Mouse (Mus musculus): ENCODE results near the gene Gimap5. TPM values are rescaled to one million over a fixed set of nuclear protein-coding genes. Genes with fewer than 3 reads are reported as not detected.

The Gimap5 gene
- total and polyA plus RNA-seq, 3 experiments: 0.05 TPM; not detected in 2

DNA sequence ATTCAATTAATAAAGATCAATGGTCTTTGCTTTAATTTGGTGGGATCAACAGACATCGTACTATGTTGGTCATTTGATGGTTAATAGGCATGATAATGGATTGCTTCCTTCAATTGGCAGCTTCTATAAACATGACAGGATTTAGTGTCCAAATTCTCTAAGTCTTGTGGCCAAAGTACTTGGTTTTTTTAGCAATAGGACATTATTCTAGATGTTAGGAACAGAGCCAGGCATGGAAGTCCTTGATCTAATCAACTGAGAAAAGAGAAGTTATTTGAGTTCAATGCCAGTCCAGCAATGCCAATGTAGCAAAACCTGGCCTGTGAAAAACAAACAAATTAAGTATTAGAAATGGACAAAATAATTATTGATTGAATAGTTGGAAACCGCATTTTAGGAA, 39.6 kb downstream of the Gimap5 start:
- Histone ChIP-seq H3K4me3 (ENCODE audit: low read depth, low read length) (no peak overlapping the region), H3K9me3 (replicated peaks) (no peaks in the 10 kb centered on the region), H3K27me3 (ENCODE audit: insufficient read depth, low read length) (no peaks in the 10 kb centered on the region), H3K4me1 (ENCODE audit: insufficient read depth, low read depth, low read length) (no peaks in the 10 kb centered on the region), H3K36me3 (replicated peaks) (no peaks in the 10 kb centered on the region)
- ATAC-seq (ENCODE audit: extremely low read depth, insufficient number of reproducible peaks, low FRiP score, poor library complexity, severe bottlenecking) (no peak), DNase-seq (ENCODE audit: low spot score) (no peak)
- TF ChIP-seq TAL1 (conservative IDR thresholded peaks at IDR 0.05; ENCODE audit: low read depth, low read length) (no peak), POLR2AphosphoS5 (IDR thresholded peaks at IDR 0.05; ENCODE audit: insufficient replicate concordance, low read depth, low read length) (no peak), GATA2 (IDR thresholded peaks at IDR 0.05; ENCODE audit: borderline replicate concordance, low read depth, low read length) (no peak), GATA1 (IDR thresholded peaks at IDR 0.05; ENCODE audit: borderline replicate concordance, low read length) (no peak), CTCF (IDR thresholded peaks at IDR 0.05; ENCODE audit: low read depth, low read length) (no peak)

DNA sequence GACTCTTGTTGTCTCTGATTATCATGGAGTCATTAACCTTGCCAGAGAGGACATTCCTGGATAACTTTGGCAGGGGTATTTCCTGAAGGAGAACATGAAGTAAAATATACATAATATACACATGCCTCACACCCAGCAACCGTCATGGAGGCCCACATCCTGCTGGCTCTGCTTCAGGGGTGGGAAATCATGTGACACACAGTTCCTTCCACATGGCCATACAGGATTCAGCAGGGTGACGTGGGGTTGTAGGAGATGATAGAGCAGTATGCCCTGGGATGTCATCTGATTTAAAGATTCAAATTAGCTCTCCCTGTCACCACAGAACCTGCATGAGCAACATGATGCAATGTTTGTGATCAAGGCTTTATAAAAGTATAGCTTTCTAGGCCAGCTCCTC, 41.9 kb downstream of the Gimap5 start:
- DNase-seq (ENCODE audit: low spot score) (no peak), ATAC-seq (ENCODE audit: extremely low read depth, insufficient number of reproducible peaks, low FRiP score, poor library complexity, severe bottlenecking) (no peak)
- no peaks in the 10 kb centered on the region for H3K36me3 ChIP-seq (replicated peaks)
- H3K27me3 ChIP-seq (ENCODE audit: insufficient read depth, low read length): no peaks in the 10 kb centered on the region
- H3K9me3 ChIP-seq (replicated peaks): no peaks in the 10 kb centered on the region
- peaks cover 2% of the 10 kb centered on the region for H3K4me1 ChIP-seq (ENCODE audit: insufficient read depth, low read depth, low read length)
- H3K4me3 ChIP-seq (ENCODE audit: low read depth, low read length): no peak overlapping the region
- TF ChIP-seq CTCF (IDR thresholded peaks at IDR 0.05; ENCODE audit: low read depth, low read length) (no peak), TAL1 (conservative IDR thresholded peaks at IDR 0.05; ENCODE audit: low read depth, low read length) (no peak), POLR2AphosphoS5 (IDR thresholded peaks at IDR 0.05; ENCODE audit: insufficient replicate concordance, low read depth, low read length) (no peak), GATA1 (IDR thresholded peaks at IDR 0.05; ENCODE audit: borderline replicate concordance, low read length) (no peak), GATA2 (IDR thresholded peaks at IDR 0.05; ENCODE audit: borderline replicate concordance, low read depth, low read length) (no peak)

DNA sequence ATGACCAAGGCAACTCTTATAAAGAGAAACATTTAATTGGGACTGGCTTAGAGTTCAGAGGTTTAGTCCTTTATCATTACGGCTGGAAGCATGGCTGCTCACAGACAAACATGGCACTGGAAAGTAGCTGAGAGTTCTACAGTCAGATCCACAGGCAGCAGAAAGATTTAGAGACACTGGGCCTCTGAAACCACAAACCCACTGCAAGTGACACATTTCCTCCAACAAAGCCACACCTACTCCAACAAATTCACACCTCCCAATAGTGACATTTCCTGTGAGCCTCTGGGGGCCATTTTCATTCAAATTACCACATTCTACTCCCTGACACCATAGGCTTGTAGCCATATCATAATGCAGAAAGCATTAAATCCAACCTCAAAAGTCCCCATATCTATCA, 55.9 kb downstream of the Gimap5 start:
- H3K4me1 ChIP-seq (ENCODE audit: insufficient read depth, low read depth, low read length): no peaks in the 10 kb centered on the region
- no peak for ATAC-seq (ENCODE audit: extremely low read depth, insufficient number of reproducible peaks, low FRiP score, poor library complexity, severe bottlenecking)
- 0 out of 2 replicates have a peak, but pooled peaks cover 4% of the 10 kb centered on the region for H3K9me3 ChIP-seq (replicated peaks)
- DNase-seq (ENCODE audit: low spot score): no peak
- no peak overlapping the region for H3K4me3 ChIP-seq (ENCODE audit: low read depth, low read length)
- H3K27me3 ChIP-seq (ENCODE audit: insufficient read depth, low read length): no peaks in the 10 kb centered on the region
- no peaks in the 10 kb centered on the region for H3K36me3 ChIP-seq (replicated peaks)
- TF ChIP-seq GATA2 (IDR thresholded peaks at IDR 0.05; ENCODE audit: borderline replicate concordance, low read depth, low read length) (no peak), TAL1 (conservative IDR thresholded peaks at IDR 0.05; ENCODE audit: low read depth, low read length) (no peak), CTCF (IDR thresholded peaks at IDR 0.05; ENCODE audit: low read depth, low read length) (no peak), GATA1 (IDR thresholded peaks at IDR 0.05; ENCODE audit: borderline replicate concordance, low read length) (no peak), POLR2AphosphoS5 (IDR thresholded peaks at IDR 0.05; ENCODE audit: insufficient replicate concordance, low read depth, low read length) (no peak)

DNA sequence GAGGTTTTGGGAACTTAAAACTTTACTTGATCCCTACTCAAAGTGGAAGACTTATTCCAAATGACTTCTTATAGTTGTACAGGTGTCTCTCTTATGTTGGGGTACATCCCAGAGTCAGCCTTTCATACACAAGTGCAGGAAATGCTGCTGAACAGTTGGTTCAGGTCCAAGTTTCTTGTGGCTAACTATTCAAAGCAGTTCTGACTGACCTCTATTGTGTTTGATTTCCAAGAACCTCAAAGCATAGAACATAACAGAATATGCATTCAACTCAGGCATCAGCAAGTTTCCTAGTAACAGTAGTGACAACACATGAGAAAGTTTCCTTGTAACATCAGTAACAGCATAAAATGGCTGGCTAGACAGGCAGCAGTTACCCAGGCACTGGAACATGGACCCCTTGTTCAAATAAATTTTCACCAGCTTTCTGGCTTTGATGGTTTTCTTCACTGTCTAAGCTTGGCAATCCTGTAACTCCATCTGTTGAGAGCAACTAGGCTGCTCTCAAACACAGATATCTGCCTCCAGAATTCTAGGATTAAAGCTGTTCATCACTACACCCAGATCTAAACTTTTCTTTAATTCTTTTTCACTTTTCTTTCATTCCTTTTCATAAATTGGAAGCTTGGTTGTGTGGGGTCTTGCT, 57.5 kb downstream of the Gimap5 start:
- DNase-seq (ENCODE audit: low spot score) (no peak), ATAC-seq (ENCODE audit: extremely low read depth, insufficient number of reproducible peaks, low FRiP score, poor library complexity, severe bottlenecking) (no peak)
- H3K27me3 ChIP-seq (ENCODE audit: insufficient read depth, low read length): no peaks in the 10 kb centered on the region
- no peak overlapping the region for H3K4me3 ChIP-seq (ENCODE audit: low read depth, low read length)
- TF ChIP-seq TAL1 (conservative IDR thresholded peaks at IDR 0.05; ENCODE audit: low read depth, low read length) (no peak), POLR2AphosphoS5 (IDR thresholded peaks at IDR 0.05; ENCODE audit: insufficient replicate concordance, low read depth, low read length) (no peak), GATA1 (IDR thresholded peaks at IDR 0.05; ENCODE audit: borderline replicate concordance, low read length) (no peak), GATA2 (IDR thresholded peaks at IDR 0.05; ENCODE audit: borderline replicate concordance, low read depth, low read length) (no peak), CTCF (IDR thresholded peaks at IDR 0.05; ENCODE audit: low read depth, low read length) (no peak)
- no peaks in the 10 kb centered on the region for H3K4me1 ChIP-seq (ENCODE audit: insufficient read depth, low read depth, low read length)
- 0 out of 2 replicates have a peak, but pooled peaks cover 4% of the 10 kb centered on the region for H3K9me3 ChIP-seq (replicated peaks)
- H3K36me3 ChIP-seq (replicated peaks): no peaks in the 10 kb centered on the region

Other genes with a start within 250 kb of the Gimap5 start
Only the 20 nearest of the 22 such genes appear.
- not detected in 2 replicates for gene Atp6v0e2, start 208.6 kb upstream of the Gimap5 start, total RNA-seq (2014; fragmentation: Nextera tagmentation)
- 0.06 and 0.55 TPM in 2 replicates for gene Atp6v0e2, start 208.6 kb upstream of the Gimap5 start, total RNA-seq (2017)
- gene Atp6v0e2, start 208.6 kb upstream of the Gimap5 start, polyA plus RNA-seq (2012): not detected in 2 replicates
- not detected in 2 replicates for gene Lrrc61, start 191.4 kb upstream of the Gimap5 start, total RNA-seq (2014; fragmentation: Nextera tagmentation)
- gene Lrrc61, start 191.4 kb upstream of the Gimap5 start, total RNA-seq (2017): 0.05 and 0.06 TPM in 2 replicates
- not detected in 2 replicates for gene Lrrc61, start 191.4 kb upstream of the Gimap5 start, polyA plus RNA-seq (2012)
- gene Rarres2, start 173.4 kb upstream of the Gimap5 start, total RNA-seq (2014; fragmentation: Nextera tagmentation): not detected in 2 replicates
- gene Rarres2, start 173.4 kb upstream of the Gimap5 start, total RNA-seq (2017): 0.06 and 0.11 TPM in 2 replicates
- not detected in 2 replicates for gene Rarres2, start 173.4 kb upstream of the Gimap5 start, polyA plus RNA-seq (2012)
- gene Gm45021, start 156.6 kb upstream of the Gimap5 start, total RNA-seq (2014; fragmentation: Nextera tagmentation): not detected in 2 replicates
- not detected in 2 replicates for gene Gm45021, start 156.6 kb upstream of the Gimap5 start, total RNA-seq (2017)
- not detected in 2 replicates for gene Gm45021, start 156.6 kb upstream of the Gimap5 start, polyA plus RNA-seq (2012)
- not detected in 2 replicates for gene Repin1, start 152.3 kb upstream of the Gimap5 start, total RNA-seq (2014; fragmentation: Nextera tagmentation)
- gene Repin1, start 152.3 kb upstream of the Gimap5 start, total RNA-seq (2017): 0.27 TPM in 1 of 2 replicates, not detected in the other
- gene Repin1, start 152.3 kb upstream of the Gimap5 start, polyA plus RNA-seq (2012): not detected in 2 replicates
- not detected in 2 replicates for gene Gm44965, start 152.3 kb upstream of the Gimap5 start, total RNA-seq (2014; fragmentation: Nextera tagmentation)
- not detected in 2 replicates for gene Gm44965, start 152.3 kb upstream of the Gimap5 start, total RNA-seq (2017)
- not detected in 2 replicates for gene Gm44965, start 152.3 kb upstream of the Gimap5 start, polyA plus RNA-seq (2012)
- not detected in 2 replicates for gene Zfp775, start 144.1 kb upstream of the Gimap5 start, total RNA-seq (2014; fragmentation: Nextera tagmentation)
- gene Zfp775, start 144.1 kb upstream of the Gimap5 start, total RNA-seq (2017): 0.06 and 0.11 TPM in 2 replicates
- gene Zfp775, start 144.1 kb upstream of the Gimap5 start, polyA plus RNA-seq (2012): not detected in 2 replicates
- gene AI854703, start 119.4 kb upstream of the Gimap5 start, total RNA-seq (2014; fragmentation: Nextera tagmentation): not detected in 2 replicates
- 0.11 TPM in 1 of 2 replicates, not detected in the other for gene AI854703, start 119.4 kb upstream of the Gimap5 start, total RNA-seq (2017)
- not detected in 2 replicates for gene AI854703, start 119.4 kb upstream of the Gimap5 start, polyA plus RNA-seq (2012)
- not detected in 2 replicates for gene Gimap8, start 99.0 kb upstream of the Gimap5 start, total RNA-seq (2014; fragmentation: Nextera tagmentation)
- 0.05 TPM in 1 of 2 replicates, not detected in the other for gene Gimap8, start 99.0 kb upstream of the Gimap5 start, total RNA-seq (2017)
- not detected in 2 replicates for gene Gimap8, start 99.0 kb upstream of the Gimap5 start, polyA plus RNA-seq (2012)
- 9.0 and 9.9 TPM in 2 replicates for gene Gimap9, start 70.1 kb upstream of the Gimap5 start, total RNA-seq (2014; fragmentation: Nextera tagmentation)
- gene Gimap9, start 70.1 kb upstream of the Gimap5 start, total RNA-seq (2017): 23.6 and 25.8 TPM in 2 replicates
- gene Gimap9, start 70.1 kb upstream of the Gimap5 start, polyA plus RNA-seq (2012): 0.30 and 0.53 TPM in 2 replicates
- gene Gimap4, start 61.6 kb upstream of the Gimap5 start, total RNA-seq (2014; fragmentation: Nextera tagmentation): not detected in 2 replicates
- not detected in 2 replicates for gene Gimap4, start 61.6 kb upstream of the Gimap5 start, total RNA-seq (2017)
- gene Gimap4, start 61.6 kb upstream of the Gimap5 start, polyA plus RNA-seq (2012): not detected in 2 replicates
- 0.44 TPM in 1 of 2 replicates, not detected in the other for gene Gimap6, start 38.0 kb upstream of the Gimap5 start, total RNA-seq (2014; fragmentation: Nextera tagmentation)
- gene Gimap6, start 38.0 kb upstream of the Gimap5 start, total RNA-seq (2017): 0.87 and 0.99 TPM in 2 replicates
- 0.03 and 0.11 TPM in 2 replicates for gene Gimap6, start 38.0 kb upstream of the Gimap5 start, polyA plus RNA-seq (2012)
- gene Gm28053, start 27.6 kb upstream of the Gimap5 start, total RNA-seq (2014; fragmentation: Nextera tagmentation): not detected in 2 replicates
- not detected in 2 replicates for gene Gm28053, start 27.6 kb upstream of the Gimap5 start, total RNA-seq (2017)
- gene Gm28053, start 27.6 kb upstream of the Gimap5 start, polyA plus RNA-seq (2012): not detected in 2 replicates
- gene Gimap7, start 27.6 kb upstream of the Gimap5 start, total RNA-seq (2014; fragmentation: Nextera tagmentation): not detected in 2 replicates
- gene Gimap7, start 27.6 kb upstream of the Gimap5 start, total RNA-seq (2017): 0.22 TPM in 1 of 2 replicates, not detected in the other
- not detected in 2 replicates for gene Gimap7, start 27.6 kb upstream of the Gimap5 start, polyA plus RNA-seq (2012)
- gene Gimap1, start 7.1 kb upstream of the Gimap5 start, total RNA-seq (2014; fragmentation: Nextera tagmentation): not detected in 2 replicates
- 0.06 TPM in 1 of 2 replicates, not detected in the other for gene Gimap1, start 7.1 kb upstream of the Gimap5 start, total RNA-seq (2017)
- gene Gimap1, start 7.1 kb upstream of the Gimap5 start, polyA plus RNA-seq (2012): not detected in 2 replicates
- gene Gimap3, start 24.7 kb downstream of the Gimap5 start, total RNA-seq (2014; fragmentation: Nextera tagmentation): not detected in 2 replicates
- 0.11 TPM in 1 of 2 replicates, not detected in the other for gene Gimap3, start 24.7 kb downstream of the Gimap5 start, total RNA-seq (2017)
- not detected in 2 replicates for gene Gimap3, start 24.7 kb downstream of the Gimap5 start, polyA plus RNA-seq (2012)
- not detected in 2 replicates for gene Tmem176a, start 94.7 kb downstream of the Gimap5 start, total RNA-seq (2014; fragmentation: Nextera tagmentation)
- gene Tmem176a, start 94.7 kb downstream of the Gimap5 start, total RNA-seq (2017): 0.17 TPM in 1 of 2 replicates, not detected in the other
- gene Tmem176a, start 94.7 kb downstream of the Gimap5 start, polyA plus RNA-seq (2012): not detected in 2 replicates
- gene Tmem176b, start 95.3 kb downstream of the Gimap5 start, total RNA-seq (2014; fragmentation: Nextera tagmentation): not detected in 2 replicates
- gene Tmem176b, start 95.3 kb downstream of the Gimap5 start, total RNA-seq (2017): not detected in 2 replicates
- not detected in 2 replicates for gene Tmem176b, start 95.3 kb downstream of the Gimap5 start, polyA plus RNA-seq (2012)
- not detected in 2 replicates for gene Aoc1, start 126.7 kb downstream of the Gimap5 start, total RNA-seq (2014; fragmentation: Nextera tagmentation)
- 0.11 and 0.12 TPM in 2 replicates for gene Aoc1, start 126.7 kb downstream of the Gimap5 start, total RNA-seq (2017)
- gene Aoc1, start 126.7 kb downstream of the Gimap5 start, polyA plus RNA-seq (2012): not detected in 2 replicates
- gene 1600015I10Rik, start 183.7 kb downstream of the Gimap5 start, total RNA-seq (2014; fragmentation: Nextera tagmentation): not detected in 2 replicates
- gene 1600015I10Rik, start 183.7 kb downstream of the Gimap5 start, total RNA-seq (2017): 0.22 TPM in 1 of 2 replicates, not detected in the other
- gene 1600015I10Rik, start 183.7 kb downstream of the Gimap5 start, polyA plus RNA-seq (2012): not detected in 2 replicates

Data from G1E (cell line).